Mouse (Mus musculus): ENCODE measurements around the gene Oscar.

Oscar gene

GRCm38 (mm10) chr7:3616057-3616388, at the start of gene Oscar:
Gene Oscar, minus strand, starts transcription at chr7:3616157.
- no peak for DNase-seq (ENCODE audit: low read depth, low spot score)

GRCm38 (mm10) chr7:3665215-3666114, 49.5 kb upstream of the Oscar start, which contains the start of gene Leng1:
Gene Leng1, minus strand, starts transcription at chr7:3665840.
- DNase-seq (ENCODE audit: low read depth, low spot score), result peak; percentile 99

DNA sequence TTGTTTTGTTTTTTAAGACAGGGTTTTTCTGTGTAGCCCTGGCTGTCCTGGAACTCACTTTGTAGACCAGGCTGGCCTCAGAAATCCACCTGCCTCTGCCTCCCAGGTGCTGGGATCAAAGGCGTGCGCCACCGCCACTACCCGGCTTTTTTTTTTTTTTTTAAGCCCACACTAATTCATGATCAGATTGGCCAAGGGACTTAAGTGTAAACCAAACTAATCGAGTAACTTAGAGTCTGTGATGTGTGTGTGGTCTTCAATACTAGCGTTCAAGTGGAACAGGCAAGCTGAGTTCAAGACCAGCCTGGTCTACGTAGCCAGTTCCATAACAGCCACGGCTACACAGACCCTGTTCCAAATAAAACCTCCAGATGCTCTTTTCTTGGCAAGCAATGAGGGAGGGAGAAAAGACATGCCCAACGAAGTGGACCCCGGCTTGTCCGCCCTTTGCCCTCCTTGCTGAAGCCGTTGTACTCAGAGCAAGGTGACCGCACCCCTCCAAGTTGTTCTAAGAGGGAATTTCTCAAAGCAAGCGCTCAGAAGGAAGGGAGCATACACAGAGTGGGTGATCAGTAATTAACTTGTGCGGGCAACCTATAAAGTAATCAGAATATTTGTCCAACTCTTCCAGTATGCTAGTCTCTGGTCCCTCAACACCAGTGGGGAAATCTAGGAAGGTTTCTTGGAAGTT, 48.7 kb upstream of the Oscar start:
- DNase-seq (ENCODE audit: low read depth, low spot score), result no peak

- DNase-seq (ENCODE audit: low read depth, low spot score), result no peak
These were observed 42.6 kb upstream of the Oscar start for GRCm38 (mm10) chr7:3658578-3658977.

DNA sequence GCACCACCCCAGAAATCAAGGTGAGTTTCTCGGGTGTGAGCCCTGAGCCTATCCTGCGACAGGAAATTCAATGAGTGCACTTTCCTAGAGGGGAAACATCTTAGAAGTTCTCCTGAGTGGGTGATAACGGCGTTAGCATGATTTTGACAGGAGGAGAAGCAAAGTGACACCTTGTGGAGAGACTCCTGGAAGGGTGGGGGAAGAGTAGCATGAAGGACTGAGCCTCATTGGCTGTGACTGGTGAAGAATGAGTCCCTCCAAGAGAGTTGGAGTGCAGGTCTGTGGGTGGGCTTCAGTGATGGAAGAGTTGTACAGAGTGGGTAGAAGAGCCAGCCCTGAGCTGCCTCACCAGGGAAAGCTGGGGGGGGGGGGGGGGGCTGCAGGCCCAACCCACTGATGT, 41.0 kb upstream of the Oscar start:
- no peak for DNase-seq (ENCODE audit: low read depth, low spot score)

DNA sequence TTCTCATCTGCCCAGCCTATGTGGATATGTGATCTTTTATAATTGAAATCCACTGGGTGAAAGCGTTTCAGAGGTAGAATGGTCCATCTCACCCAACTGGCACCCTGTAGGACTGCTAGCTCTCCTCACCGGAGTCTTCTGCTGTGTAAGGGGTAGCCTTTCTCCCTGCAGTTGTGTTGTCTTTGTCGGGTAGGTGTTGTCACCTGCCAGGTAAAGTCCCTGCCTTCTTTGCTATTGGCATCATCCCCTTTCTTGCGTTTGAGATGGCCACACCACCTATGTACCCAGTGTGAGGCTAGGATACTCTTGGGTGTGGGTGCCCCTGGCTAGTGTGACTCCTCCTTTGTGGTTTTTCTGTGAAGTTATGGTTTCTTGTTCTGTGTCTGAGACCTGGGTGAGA, 30.7 kb upstream of the Oscar start:
- DNase-seq (ENCODE audit: low read depth, low spot score), result no peak

- DNase-seq (ENCODE audit: low read depth, low spot score), result no peak
These were observed 30.2 kb upstream of the Oscar start for GRCm38 (mm10) chr7:3646188-3646587.

DNA sequence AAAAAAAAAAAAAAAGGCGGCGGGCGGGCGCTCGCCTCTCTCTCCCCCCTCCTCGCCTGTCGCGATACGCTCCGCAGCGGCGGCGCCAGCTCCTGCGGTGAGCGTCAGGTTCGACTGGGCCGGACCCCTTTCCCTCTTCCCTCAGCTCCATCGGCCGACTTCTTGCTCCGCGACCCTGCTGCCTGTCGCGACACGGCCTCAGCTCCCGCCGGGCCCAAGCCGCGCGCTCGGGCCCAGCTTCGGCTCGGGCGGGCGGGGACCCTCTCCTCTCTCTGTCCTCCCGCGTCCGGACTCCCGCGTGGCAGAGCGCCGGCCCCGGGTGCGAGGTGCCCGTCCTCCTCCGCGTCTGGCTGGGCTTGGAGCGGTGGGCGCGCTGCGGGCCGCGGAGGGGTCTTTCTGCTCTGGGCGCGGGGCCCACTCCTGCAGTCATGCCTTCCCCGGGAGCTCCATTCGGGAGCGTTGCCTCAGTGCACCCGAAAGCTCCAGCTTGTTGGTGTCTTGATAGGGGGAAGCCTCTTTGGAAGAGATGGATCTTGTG, 29.6 kb upstream of the Oscar start:
- no peak for DNase-seq (ENCODE audit: low read depth, low spot score)

DNA sequence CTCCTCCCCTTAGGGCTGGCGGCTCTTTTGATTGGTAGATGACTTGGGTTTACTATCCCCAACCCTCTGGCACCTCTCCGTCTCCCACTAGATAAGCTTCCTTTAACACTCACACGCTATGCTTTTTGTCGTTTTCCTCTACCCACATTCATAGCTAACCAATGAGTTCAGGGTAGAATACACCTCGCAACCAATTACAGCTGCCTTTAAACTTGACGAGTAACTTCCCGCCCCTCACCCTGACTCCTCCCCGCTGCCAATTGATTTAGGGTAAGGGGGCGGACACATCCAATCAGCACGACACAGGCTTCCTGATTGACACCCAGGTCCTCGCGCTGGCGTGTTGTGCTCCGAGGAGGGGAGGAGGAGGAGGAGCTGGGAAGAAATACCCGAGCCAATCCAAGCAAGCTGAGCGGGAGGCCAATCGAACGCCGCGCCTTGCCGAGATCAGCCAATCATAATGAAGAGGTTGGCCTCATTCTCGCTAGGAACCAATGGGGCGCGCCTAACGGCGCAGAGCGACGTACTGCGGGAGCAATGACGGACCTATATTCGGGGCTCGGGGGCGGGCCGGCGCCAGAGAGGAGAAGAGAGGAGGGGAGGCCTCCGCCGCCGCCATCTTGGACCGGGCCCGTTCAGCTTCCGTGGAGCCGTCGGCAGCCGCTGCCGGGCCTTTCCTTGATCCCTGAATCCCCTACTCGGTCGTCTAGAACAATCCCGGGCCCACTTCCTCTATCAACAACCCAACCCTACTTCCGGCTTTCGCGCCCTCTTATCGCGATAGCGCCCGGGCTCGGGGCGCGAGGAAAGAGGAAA, 28.9 kb upstream of the Oscar start, which contains the start of gene Cnot3:
Cnot3 (plus strand) TSS at position 597 of the 816 bp plus-strand sequence.
- peak; percentile 100 for DNase-seq (ENCODE audit: low read depth, low spot score)

DNA sequence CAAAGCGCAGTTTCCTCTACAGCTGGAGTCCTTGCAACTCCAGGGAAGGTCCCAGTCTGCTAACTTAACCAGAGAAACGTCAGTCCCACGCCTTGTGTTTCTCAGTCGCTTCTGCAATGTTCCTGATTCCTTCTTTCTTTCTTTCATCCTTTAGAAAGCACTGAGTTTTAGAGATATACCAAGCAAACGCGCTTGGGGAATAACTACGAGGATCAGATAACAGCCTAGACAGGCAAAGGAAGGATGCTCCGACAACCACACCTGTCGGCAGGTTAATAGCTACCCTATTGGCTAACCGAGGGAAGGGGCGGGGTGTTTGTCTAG, 28.4 kb upstream of the Oscar start:
- DNase-seq (ENCODE audit: low read depth, low spot score), result no peak

DNA sequence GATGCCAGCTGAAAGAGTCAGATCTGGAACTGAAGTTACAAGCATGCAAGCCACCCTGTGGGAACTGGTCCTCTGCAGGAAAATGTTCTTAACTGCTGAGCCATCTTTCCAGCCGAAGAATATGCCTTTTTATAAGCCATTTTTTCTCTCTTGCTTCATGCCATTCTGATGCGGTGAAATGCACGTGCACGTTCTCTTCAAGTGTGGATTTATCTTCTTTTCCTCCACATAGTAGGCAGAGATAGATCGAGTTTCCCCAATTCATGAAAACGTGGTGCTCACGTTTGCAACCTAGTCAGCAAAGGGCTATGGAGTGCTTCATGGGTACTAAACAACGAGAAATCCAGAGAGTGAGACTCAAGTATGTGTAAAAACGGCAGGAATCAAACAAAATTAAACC, 27.9 kb upstream of the Oscar start:
- no peak for DNase-seq (ENCODE audit: low read depth, low spot score)

GRCm38 (mm10) chr7:3643412-3643811, 27.5 kb upstream of the Oscar start:
- no peak for DNase-seq (ENCODE audit: low read depth, low spot score)

- no peak for DNase-seq (ENCODE audit: low read depth, low spot score)
These were observed 14.5 kb upstream of the Oscar start for GRCm38 (mm10) chr7:3630478-3630815.

GRCm38 (mm10) chr7:3629543-3630477, 13.9 kb upstream of the Oscar start, which contains the start of the genes Tfpt and Prpf31:
Gene Tfpt, minus strand, starts transcription at chr7:3629929.
Gene Prpf31, plus strand, starts transcription at chr7:3629985.
- DNase-seq (ENCODE audit: low read depth, low spot score), result peak; percentile 98

- no peak for DNase-seq (ENCODE audit: low read depth, low spot score)
These were observed 13.1 kb upstream of the Oscar start for GRCm38 (mm10) chr7:3629030-3629429.

DNA sequence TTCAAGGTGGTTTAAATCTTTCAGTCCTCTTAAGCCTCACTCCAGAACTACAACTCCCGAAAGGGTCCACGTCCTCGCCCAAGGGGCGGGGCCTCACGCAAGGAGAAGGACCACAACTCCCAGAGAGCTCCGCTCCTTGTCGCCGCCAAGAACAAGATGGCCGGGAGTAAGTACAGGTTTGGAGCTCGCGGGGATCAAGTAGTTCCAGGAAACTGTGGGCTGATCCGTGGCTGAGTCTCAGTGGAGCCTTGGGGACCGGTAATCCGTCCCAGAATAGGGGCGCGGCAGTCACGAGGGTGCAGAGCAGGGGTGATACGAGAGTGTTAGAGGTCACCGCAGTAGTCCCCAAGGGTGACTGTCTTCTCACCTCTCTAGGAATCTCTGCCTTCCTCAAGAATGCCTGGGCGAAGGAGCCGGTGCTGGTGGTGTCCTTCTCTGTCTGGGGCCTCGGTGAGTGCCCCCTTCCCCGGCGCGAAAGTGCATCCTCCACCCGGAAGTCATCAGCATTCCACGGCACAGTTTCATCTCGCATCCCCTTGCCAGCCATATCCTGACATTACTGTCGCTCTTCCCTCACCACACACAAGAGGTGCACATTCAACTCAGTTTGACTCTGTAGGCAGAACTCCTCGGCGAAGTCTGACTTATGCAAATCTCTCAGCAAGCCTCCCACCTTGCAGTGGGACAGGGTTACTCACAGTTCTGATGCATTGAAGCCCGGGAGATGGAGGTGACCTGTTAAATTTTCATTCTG, 1.5 kb upstream of the Oscar start, which contains the start of gene Ndufa3:
Ndufa3 (plus strand) TSS at position 132 of the 754 bp plus-strand sequence.
- peak; percentile 98 for DNase-seq (ENCODE audit: low read depth, low spot score)

GRCm38 (mm10) chr7:3616389-3617241, 658 bp upstream of the Oscar start:
- DNase-seq (ENCODE audit: low read depth, low spot score), result no peak

- no peak for DNase-seq (ENCODE audit: low read depth, low spot score)
These were observed 1.9 kb downstream of the Oscar start for GRCm38 (mm10) chr7:3614021-3614420.

DNA sequence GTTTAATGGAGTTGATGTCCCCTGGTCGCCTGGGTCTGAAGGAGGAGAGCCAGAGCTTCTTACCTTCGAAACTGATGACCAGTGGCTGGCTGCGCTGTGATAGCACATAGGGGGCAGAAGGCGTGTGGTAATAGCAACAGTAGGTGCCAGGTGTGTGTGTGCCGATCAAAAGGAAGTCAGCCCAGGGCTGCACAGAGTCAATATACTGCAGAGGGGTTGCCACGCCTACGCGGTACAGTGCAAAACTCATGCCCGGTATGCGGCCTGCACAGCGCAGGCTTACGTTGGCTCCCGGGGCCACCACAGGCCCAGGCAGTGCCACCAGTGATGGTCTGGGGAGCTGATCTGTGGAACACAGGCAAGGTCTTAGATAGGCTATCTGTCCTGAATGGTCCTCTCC, 5.0 kb downstream of the Oscar start:
- peak; percentile 40 for DNase-seq (ENCODE audit: low read depth, low spot score)
